Mouse (Mus musculus) heart, postnatal 0 days (tissue): Measurements from ENCODE around the gene Bzw2.

Experiments
- CTCF ChIP-seq: IDR thresholded peaks from 2 replicates; pipeline ENCODE4 v1.5.1; 2016; ENCODE audit warnings: antibody characterized with exemption, control low read depth, low read depth
- EP300 ChIP-seq: IDR thresholded peaks from 2 replicates; pipeline ENCODE4 v1.6.1; 2016; ENCODE audit warnings: antibody characterized with exemption, low read depth

- TF ChIP-seq CTCF (no peak), EP300 (no peak)
Measured at GRCm38 (mm10) chr12:36150737-36151136, 7.1 kb downstream of the Bzw2 start.
